Mouse (Mus musculus) heart, embryonic 14.5 days (tissue): Measurements from ENCODE around the gene Neil3. TPM values are rescaled to one million over a fixed set of nuclear protein-coding genes. Genes with fewer than 3 reads are reported as not detected.
"Not testable (repeated sequence)": the region's sequence is repeated elsewhere in the genome, so short reads cannot be mapped to it uniquely, and the experiment has no call there.

Source experiments
- ATAC-seq: fragments of 200-750 bp; cut with Nextera tagmentation; 2 replicates; pipeline ENCODE4 v1.8.0; 2017; ENCODE audit warnings: low read depth, moderate TSS enrichment; ENCODE audit not compliant: insufficient number of reproducible peaks, insufficient read depth, low FRiP score
- H3K27ac ChIP-seq, 2 experiments: fragments of 200-500 bp in 1 of 2; fragments of 300-500 bp in 1 of 2; sonication (generic) in 1 of 2; replicated peaks in 1 of 2; 2 replicates each; pipeline ENCODE4 v1.5.1; 2012 to 2014; ENCODE audit warnings: low read depth in 2 of 2, low read length in 2 of 2, control low read depth in 1 of 2, mild to moderate bottlenecking in 1 of 2, mixed read lengths in 1 of 2; ENCODE audit not compliant: control insufficient read depth in 1 of 2, insufficient read depth in 1 of 2
- H3K27me3 ChIP-seq: fragments of 300-500 bp; sonication (generic); 2 replicates; pipeline ENCODE4 v1.6.1; 2014; ENCODE audit warnings: mild to moderate bottlenecking, low read length, control low read depth; ENCODE audit not compliant: control insufficient read depth, insufficient read depth
- H3K36me3 ChIP-seq: fragments of 300-500 bp; sonication (generic); 2 replicates; pipeline ENCODE4 v1.6.1; 2014; ENCODE audit warnings: mild to moderate bottlenecking, control low read depth, low read length, mixed read lengths; ENCODE audit not compliant: control insufficient read depth, insufficient read depth
- H3K4me1 ChIP-seq, 2 experiments: fragments of 200-500 bp in 1 of 2; fragments of 300-500 bp in 1 of 2; sonication (generic) in 1 of 2; 2 replicates each; pipeline ENCODE4 v1.6.1; 2012 to 2014; ENCODE audit warnings: low read length in 2 of 2, control low read depth in 1 of 2, mixed read lengths in 1 of 2; ENCODE audit not compliant: control insufficient read depth in 2 of 2, insufficient read depth in 2 of 2
- H3K4me2 ChIP-seq: fragments of 300-500 bp; sonication (generic); 2 replicates; pipeline ENCODE4 v1.6.1; 2014; ENCODE audit warnings: mild to moderate bottlenecking, low read length
- H3K4me3 ChIP-seq, 2 experiments: fragments of 200-500 bp in 1 of 2; fragments of 300-500 bp in 1 of 2; sonication (generic) in 1 of 2; 2 replicates each; pipeline ENCODE4 v1.5.1; 2012 to 2014; ENCODE audit warnings: low read length in 2 of 2, mild to moderate bottlenecking in 2 of 2, control low read depth in 1 of 2, low read depth in 1 of 2, moderate library complexity in 1 of 2; ENCODE audit not compliant: control insufficient read depth in 1 of 2, insufficient read depth in 1 of 2
- H3K9ac ChIP-seq: fragments of 300-500 bp; sonication (generic); 2 replicates; pipeline ENCODE4 v1.6.1; 2014; ENCODE audit warnings: mild to moderate bottlenecking, low read length
- H3K9me3 ChIP-seq: fragments of 300-500 bp; sonication (generic); 2 replicates; pipeline ENCODE4 v1.6.1; 2016; ENCODE audit warnings: low read length, control low read depth; ENCODE audit not compliant: control insufficient read depth
- WGBS: fragments of 180-500 bp; shearing (Covaris S2); extraction: QIAGEN DNeasy Blood & Tissue Kit; methylation state at CpG from one replicate; pipeline ENCODE4 v1.1.7; 2014; 5-methylcytosine and 5-hydroxymethylcytosine counted together
- polyA plus RNA-seq: library from polyadenylated mRNA; unstranded; fragments of >200 nt; fragmentation: Nextera tagmentation; extraction: Ambion mirVana; gene quantifications from 2 replicates; pipeline ENCODE4 v1.2.1, GENCODE M21; 2014

The Neil3 gene
- polyA plus RNA-seq, 1 experiment from 2014 or later: 19.8 TPM

DNA sequence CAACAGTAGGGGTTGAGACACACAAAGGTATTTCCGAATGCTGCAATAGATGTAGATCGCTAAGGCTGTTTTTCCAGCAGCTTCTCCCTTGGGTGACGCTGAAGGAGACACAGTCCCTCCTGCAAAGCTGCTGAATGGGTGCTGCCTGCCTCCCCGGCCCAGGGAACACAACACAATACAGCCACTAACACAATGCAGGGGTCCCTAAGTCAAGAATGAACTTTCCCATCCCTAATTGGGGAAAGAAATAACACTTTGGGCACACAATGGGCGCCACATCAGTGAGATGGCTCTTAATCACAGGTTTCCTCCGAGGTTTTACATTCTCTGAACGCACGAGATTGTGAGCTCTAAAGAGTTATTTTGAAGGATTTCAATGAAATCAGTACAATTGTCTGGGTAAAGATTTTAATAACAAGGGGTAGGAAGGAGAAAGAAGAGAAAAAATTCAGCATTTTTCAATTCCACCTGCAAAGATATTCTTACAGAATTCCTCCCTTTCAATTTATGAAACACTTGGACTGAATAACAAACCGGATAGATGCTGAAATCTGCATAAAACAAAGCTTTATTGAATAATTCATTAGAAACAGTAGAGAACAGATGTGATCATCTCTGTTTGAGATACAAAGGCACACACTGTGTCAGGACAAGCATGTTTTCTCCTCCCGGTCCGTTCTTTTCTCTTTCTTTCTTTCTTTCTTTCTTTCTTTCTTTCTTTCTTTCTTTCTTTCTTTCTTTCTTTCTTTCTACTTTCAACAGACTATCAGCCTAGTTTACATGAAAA, 38.6 kb downstream of the Neil3 start:
- no peaks in the 10 kb centered on the region for H3K9me3 ChIP-seq
- ATAC-seq: no peak
- WGBS: 92% methylated on average over 11 of the region's 11 CpGs
- no peak overlapping the region for H3K4me3 ChIP-seq
- H3K27me3 ChIP-seq: no peaks in the 10 kb centered on the region
- H3K27ac ChIP-seq: no peak overlapping the region
- no peaks in the 10 kb centered on the region for H3K4me1 ChIP-seq
- no peak overlapping the region for H3K9ac ChIP-seq
- H3K36me3 ChIP-seq: peaks cover 26% of the 10 kb centered on the region
- H3K4me2 ChIP-seq: no peak overlapping the region

DNA sequence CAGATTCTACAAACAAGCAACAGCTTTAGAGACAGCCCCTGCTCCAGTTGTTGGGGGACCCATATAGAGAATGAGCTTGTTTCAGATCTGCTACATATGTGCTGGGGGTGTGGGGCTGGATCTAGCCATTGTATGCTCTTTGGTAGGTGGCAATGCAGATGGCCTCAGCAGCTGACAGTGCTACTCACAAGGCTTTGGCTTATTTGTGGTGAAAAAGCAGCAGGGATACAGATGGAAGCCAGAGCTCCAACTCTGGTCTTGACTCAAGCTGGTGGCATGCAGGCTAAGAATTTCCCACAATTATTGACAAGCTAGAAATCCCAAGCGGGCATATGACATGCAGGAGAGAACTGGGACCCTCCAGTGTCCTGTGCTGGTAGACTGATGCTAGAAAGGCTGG, 40.8 kb downstream of the Neil3 start:
- Histone ChIP-seq H3K9ac (no peak overlapping the region), H3K4me2 (no peak overlapping the region), H3K27me3 (no peaks in the 10 kb centered on the region), H3K36me3 (peaks cover 24% of the 10 kb centered on the region), H3K4me1 (no peaks in the 10 kb centered on the region), H3K27ac (no peak overlapping the region), H3K4me3 (no peak overlapping the region), H3K9me3 (no peaks in the 10 kb centered on the region)
- ATAC-seq: no peak
- WGBS: 73% methylated on average over 1 of the region's 1 CpGs

DNA sequence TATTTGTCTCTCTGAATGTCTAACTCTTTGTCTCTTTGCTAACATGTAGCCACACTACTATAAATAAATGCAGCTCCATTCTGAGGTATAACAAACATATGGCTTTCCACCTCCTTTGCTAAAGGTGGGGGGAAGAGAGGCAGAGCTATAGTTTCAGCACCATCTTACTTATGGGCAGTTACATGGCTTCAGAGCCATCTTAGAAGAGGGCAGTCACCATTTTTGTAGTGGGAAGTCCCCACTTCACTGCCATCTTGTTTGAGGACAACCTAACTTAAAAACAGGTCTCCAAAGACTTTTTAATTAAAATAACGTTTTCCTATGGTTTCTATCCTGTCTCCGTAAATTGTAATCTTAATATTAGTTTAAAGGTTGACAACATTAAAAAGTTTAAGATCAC, 47.1 kb downstream of the Neil3 start:
- Histone ChIP-seq H3K4me2 (no peak overlapping the region), H3K36me3 (peaks cover 4% of the 10 kb centered on the region; the same call in 1 of the 2 replicates), H3K4me3 (no peak overlapping the region), H3K9me3 (no peaks in the 10 kb centered on the region), H3K4me1 (no peaks in the 10 kb centered on the region), H3K27me3 (no peaks in the 10 kb centered on the region), H3K9ac (no peak overlapping the region), H3K27ac (no peak overlapping the region)
- 84% methylated on average over 2 of the region's 2 CpGs for WGBS
- no peak for ATAC-seq

DNA sequence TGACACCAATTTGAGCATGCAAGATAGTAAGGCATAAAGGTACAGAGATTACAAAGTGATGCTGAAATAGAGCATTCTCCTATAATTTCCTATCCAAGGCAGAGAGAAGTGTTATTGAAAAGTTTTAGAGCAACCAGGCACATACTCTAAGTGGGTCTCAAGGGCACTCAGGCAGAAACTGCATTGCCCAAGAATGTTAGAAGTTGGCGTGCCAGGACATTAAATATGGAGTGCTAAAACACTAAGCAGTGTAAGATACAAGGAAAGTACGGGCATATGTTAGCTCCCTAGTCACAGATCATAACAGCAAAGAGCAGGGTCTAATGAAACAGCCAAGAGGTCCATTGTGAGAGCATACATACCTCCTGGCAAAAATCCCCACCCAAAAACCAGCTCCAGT, 65.3 kb downstream of the Neil3 start:
- no peak for ATAC-seq
- Histone ChIP-seq H3K36me3 (no peaks in the 10 kb centered on the region), H3K27ac (no peak overlapping the region), H3K9me3 (no peaks in the 10 kb centered on the region), H3K4me2 (no peak overlapping the region), H3K27me3 (no peaks in the 10 kb centered on the region), H3K4me1 (no peaks in the 10 kb centered on the region), H3K4me3 (no peak overlapping the region), H3K9ac (no peak overlapping the region)
- WGBS: 61% methylated on average over 2 of the region's 2 CpGs

DNA sequence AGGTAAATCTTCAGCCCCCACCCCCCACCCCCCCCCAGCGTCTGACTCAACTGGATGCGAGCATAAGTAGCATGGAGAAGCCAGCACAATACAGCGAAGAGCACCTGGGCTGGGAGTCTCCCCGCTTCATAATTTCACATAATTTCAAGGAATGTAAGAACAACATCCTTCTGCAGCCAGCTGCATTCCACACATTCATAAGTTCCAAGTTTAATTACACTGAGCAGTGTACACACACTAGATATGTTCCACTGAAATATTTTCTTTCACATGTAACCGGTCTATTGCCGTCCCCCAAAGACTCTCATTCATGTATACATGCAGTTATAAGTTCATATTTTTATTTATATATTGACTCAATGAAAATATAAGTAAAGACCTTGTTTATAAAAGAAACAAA, 72.6 kb downstream of the Neil3 start:
- 78% methylated on average over 6 of the region's 6 CpGs for WGBS
- no peaks in the 10 kb centered on the region for H3K9me3 ChIP-seq
- no peak overlapping the region for H3K4me2 ChIP-seq
- no peak overlapping the region for H3K9ac ChIP-seq
- no peaks in the 10 kb centered on the region for H3K4me1 ChIP-seq
- H3K4me3 ChIP-seq: no peak overlapping the region
- H3K36me3 ChIP-seq: no peaks in the 10 kb centered on the region
- H3K27me3 ChIP-seq: no peaks in the 10 kb centered on the region
- no peak for ATAC-seq
- no peak overlapping the region for H3K27ac ChIP-seq

DNA sequence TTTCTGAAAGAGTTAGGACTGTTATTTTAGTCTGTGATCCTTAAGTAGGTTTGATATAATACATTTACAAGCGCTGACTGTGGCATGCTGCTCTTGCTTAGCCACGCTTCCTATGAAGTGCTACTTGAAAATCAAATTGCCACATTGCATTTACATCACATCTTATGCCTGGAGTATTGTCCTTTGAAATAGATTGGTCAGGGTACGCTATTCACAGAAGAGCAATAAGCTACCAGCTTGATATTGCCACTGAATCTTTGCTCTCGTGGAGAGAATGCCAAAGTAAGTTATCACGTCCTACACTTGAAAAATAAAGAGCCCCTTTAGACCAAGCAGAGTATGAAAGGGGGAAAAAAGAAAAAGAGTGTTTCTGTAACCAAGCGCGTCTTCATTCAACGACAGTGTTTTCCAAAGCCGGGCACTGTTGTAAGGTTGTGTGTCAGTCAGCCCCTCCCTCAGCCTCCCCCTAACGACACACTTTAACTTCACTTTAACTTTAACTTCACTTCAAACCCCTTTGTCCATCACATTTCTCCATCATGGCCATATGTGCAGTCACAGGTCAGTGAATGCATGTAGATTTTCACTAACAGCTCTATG, 76.3 kb downstream of the Neil3 start:
- H3K27me3 ChIP-seq: no peaks in the 10 kb centered on the region
- 74% methylated on average over 10 of the region's 10 CpGs for WGBS
- H3K36me3 ChIP-seq: no peaks in the 10 kb centered on the region
- no peaks in the 10 kb centered on the region for H3K9me3 ChIP-seq
- H3K4me1 ChIP-seq: no peaks in the 10 kb centered on the region
- H3K4me3 ChIP-seq: no peak overlapping the region
- no peak overlapping the region for H3K9ac ChIP-seq
- H3K27ac ChIP-seq: no peak overlapping the region
- ATAC-seq: no peak
- no peak overlapping the region for H3K4me2 ChIP-seq

DNA sequence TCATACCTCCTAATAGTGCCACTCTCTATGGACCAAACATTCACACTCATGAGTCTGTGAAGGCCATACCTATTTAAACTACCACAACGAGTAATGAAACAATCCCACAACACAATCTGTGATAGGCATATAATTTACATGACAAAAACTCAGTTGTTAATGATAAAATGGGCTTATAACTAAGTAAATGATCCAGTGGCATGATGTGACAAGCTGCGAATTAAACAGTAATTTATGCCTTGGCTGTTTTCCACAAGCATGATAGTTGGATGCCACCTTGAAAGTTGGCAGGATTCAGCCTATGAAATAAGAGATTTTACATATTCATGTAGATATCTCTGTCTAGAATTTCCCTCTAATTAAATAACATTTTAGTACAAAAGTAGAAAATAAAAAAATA, 99.3 kb downstream of the Neil3 start:
- Histone ChIP-seq H3K27me3 (no peaks in the 10 kb centered on the region), H3K9ac (no peak overlapping the region), H3K36me3 (no peaks in the 10 kb centered on the region), H3K27ac (no peak overlapping the region), H3K9me3 (no peaks in the 10 kb centered on the region), H3K4me3 (no peak overlapping the region), H3K4me2 (no peak overlapping the region), H3K4me1 (no peaks in the 10 kb centered on the region)
- WGBS: 83% methylated on average over 2 of the region's 2 CpGs
- ATAC-seq: no peak

DNA sequence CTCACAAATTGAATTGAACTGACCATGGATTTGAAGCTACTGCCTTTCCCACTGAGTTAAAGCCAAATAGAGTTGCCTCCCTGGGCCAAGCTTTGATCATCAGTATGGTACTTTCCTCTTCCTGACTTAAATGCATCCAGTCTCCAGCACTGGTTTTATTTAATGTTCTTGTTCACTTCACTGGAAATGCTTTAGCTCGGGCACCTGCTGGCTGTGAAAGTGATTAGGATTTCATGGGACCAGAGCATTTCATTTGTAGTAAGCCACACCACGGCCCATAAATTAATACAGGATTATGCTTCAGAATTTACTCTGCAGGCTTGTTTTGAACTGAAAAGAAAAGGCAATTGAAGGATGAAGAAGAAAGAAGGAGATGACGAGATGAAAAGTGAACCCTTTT, 100.8 kb downstream of the Neil3 start:
- not testable (repeated sequence) for H3K27me3 ChIP-seq, ATAC-seq, H3K4me1 ChIP-seq, H3K9ac ChIP-seq, H3K4me2 ChIP-seq, H3K27ac ChIP-seq, H3K9me3 ChIP-seq, H3K36me3 ChIP-seq, H3K4me3 ChIP-seq
- WGBS: 70% methylated on average over 3 of the region's 3 CpGs
